Mouse (Mus musculus) neural tube, embryonic 12.5 days (tissue): ENCODE results near the gene Plppr3. TPM values are rescaled to one million over a fixed set of nuclear protein-coding genes. Genes with fewer than 3 reads are reported as not detected.

Experiments used
- ATAC-seq: fragments of 200-750 bp; cut with Nextera tagmentation; 2 replicates; pipeline ENCODE4 v1.8.0; 2017; ENCODE audit warnings: low read depth, mild to moderate bottlenecking, moderate TSS enrichment, moderate library complexity; ENCODE audit not compliant: low FRiP score
- H3K27ac ChIP-seq: fragments of 300-500 bp; sonication (generic); 2 replicates; pipeline ENCODE4 v1.5.1; 2016
- H3K27me3 ChIP-seq: fragments of 300-500 bp; sonication (generic); replicated peaks from 2 replicates; pipeline ENCODE4 v1.6.1; 2016; ENCODE audit warnings: mild to moderate bottlenecking
- H3K36me3 ChIP-seq: fragments of 300-500 bp; sonication (generic); 2 replicates; pipeline ENCODE4 v1.6.1; 2016; ENCODE audit warnings: mild to moderate bottlenecking
- H3K4me1 ChIP-seq: fragments of 300-500 bp; sonication (generic); 2 replicates; pipeline ENCODE4 v1.6.1; 2016
- H3K4me2 ChIP-seq: fragments of 300-500 bp; sonication (generic); replicated peaks from 2 replicates; pipeline ENCODE4 v1.6.1; 2016; ENCODE audit warnings: mild to moderate bottlenecking
- H3K4me3 ChIP-seq: fragments of 300-500 bp; sonication (generic); 2 replicates; pipeline ENCODE4 v1.5.1; 2016
- H3K9ac ChIP-seq: fragments of 300-500 bp; sonication (generic); 2 replicates; pipeline ENCODE4 v1.6.1; 2016; ENCODE audit warnings: mild to moderate bottlenecking
- H3K9me3 ChIP-seq: fragments of 300-500 bp; sonication (generic); 2 replicates; pipeline ENCODE4 v1.6.1; 2016; ENCODE audit warnings: mild to moderate bottlenecking
- WGBS: fragments of 180-500 bp; shearing (Covaris S2); methylation state at CpG from one replicate; pipeline ENCODE4 v1.1.7; 2016; 5-methylcytosine and 5-hydroxymethylcytosine counted together
- polyA plus RNA-seq: library from polyadenylated mRNA; unstranded; fragments of >200 nt; fragmentation: Nextera tagmentation; extraction: Ambion mirVana; gene quantifications from 2 replicates; pipeline ENCODE4 v1.2.1, GENCODE M21; 2016

The Plppr3 gene
- polyA plus RNA-seq, 1 experiment from 2014 or later: 296 TPM

DNA sequence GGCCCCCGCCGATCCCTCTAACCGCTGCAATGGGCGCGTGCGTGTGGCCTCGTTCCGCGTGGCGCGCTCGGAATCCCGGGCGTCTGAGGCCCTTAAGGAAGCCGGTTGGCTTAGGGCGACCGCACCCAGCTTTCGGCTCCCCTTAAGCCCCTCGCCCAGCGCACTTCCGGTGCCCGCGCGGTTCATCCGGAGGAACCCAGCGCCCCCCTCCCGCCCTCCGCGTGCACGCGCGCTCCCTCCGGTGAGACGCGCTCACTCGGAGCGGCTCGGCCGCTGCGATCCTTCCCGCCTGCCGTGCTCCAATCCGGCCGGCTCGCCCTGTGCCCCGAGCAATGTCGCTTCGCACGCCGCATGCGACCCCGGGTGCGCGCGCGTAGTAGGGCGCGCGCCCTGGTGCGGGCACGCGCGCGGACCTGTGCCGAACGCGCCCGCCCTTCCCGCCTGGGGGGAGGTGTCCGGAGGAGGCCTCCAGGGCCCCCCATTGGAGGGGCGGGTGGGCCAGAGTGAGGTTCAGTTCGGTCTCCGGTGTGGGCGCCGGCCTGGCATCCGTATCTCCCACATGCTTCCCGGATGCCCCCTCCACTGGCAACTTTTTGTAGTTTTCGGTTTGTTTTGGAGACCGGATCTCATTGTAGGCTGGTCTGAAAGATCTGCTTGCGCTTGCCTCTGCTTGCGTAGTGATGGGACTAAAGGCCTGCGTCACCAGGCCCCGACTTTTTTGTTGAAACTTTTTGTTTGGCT lies 19.5 kb downstream of the Plppr3 start:
- peak overlapping the region; percentile 99 for H3K27ac ChIP-seq
- peak overlapping the region; percentile 100 for H3K4me2 ChIP-seq
- under 1% methylated on average over 83 of the region's 83 CpGs for WGBS
- H3K4me1 ChIP-seq: peaks cover 60% of the 10 kb centered on the region
- no peaks in the 10 kb centered on the region for H3K9me3 ChIP-seq
- H3K27me3 ChIP-seq: no peaks in the 10 kb centered on the region
- peak overlapping the region; percentile 97 for H3K9ac ChIP-seq
- ATAC-seq: peak; percentile 49
- peak overlapping the region; percentile 96 for H3K4me3 ChIP-seq
- H3K36me3 ChIP-seq: peaks cover 35% of the 10 kb centered on the region

GRCm38 (mm10) chr10:79853860-79854795 lies 20.3 kb downstream of the Plppr3 start, which contains the start of gene Ptbp1:
Gene Ptbp1 (plus strand): TSS chr10:79854427.
- peak within 1 kb of the TSS; percentile 99 for H3K27ac ChIP-seq
- H3K9ac ChIP-seq: peak within 1 kb of the TSS; percentile 97
- under 1% methylated on average over 75 of the region's 75 CpGs for WGBS
- peaks cover 60% of the 10 kb centered on the region for H3K4me1 ChIP-seq
- peak; percentile 91 for ATAC-seq
- H3K9me3 ChIP-seq: no peaks in the 10 kb centered on the region
- peak within 1 kb of the TSS; percentile 100 for H3K4me2 ChIP-seq
- H3K36me3 ChIP-seq: peaks cover 27% of the 10 kb centered on the region
- peak within 1 kb of the TSS; percentile 96 for H3K4me3 ChIP-seq
- H3K27me3 ChIP-seq: no peaks in the 10 kb centered on the region

DNA sequence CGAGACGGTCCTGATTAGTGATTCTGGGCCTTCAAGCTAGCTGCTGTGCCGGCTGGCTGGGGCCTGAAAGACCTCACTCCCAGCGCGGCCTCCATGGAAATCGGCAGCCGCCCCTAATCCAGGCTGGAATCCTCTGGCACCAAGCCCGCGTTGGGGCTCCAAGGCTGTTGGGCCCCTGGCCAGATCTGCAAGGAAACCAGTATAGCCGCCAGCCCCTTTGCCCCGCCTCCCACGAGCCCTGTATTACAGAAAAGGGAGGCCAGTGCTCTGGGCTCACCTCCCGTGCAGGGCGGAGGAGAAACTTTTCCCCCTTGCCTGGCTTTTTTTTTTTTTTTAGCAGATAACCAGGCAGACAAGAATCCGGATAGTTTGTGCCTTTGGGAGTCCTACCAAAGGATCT lies 21.0 kb downstream of the Plppr3 start:
- Histone ChIP-seq H3K9me3 (no peaks in the 10 kb centered on the region), H3K27ac (peak overlapping the region; percentile 99), H3K4me1 (peaks cover 53% of the 10 kb centered on the region), H3K4me3 (peak overlapping the region; percentile 96), H3K9ac (peak overlapping the region; percentile 79), H3K27me3 (no peaks in the 10 kb centered on the region), H3K36me3 (peaks cover 19% of the 10 kb centered on the region), H3K4me2 (peak overlapping the region; percentile 100)
- WGBS: under 1% methylated on average over 15 of the region's 15 CpGs
- peak; percentile 38 for ATAC-seq

- peaks cover 16% of the 10 kb centered on the region for H3K36me3 ChIP-seq
- peak overlapping the region; percentile 99 for H3K27ac ChIP-seq
- WGBS: 23% methylated on average over 8 of the region's 8 CpGs
- peak overlapping the region; percentile 96 for H3K4me3 ChIP-seq
- H3K9ac ChIP-seq: peak overlapping the region; percentile 79
- peaks cover 47% of the 10 kb centered on the region for H3K4me1 ChIP-seq
- H3K4me2 ChIP-seq: peak overlapping the region; percentile 100
- H3K27me3 ChIP-seq: no peaks in the 10 kb centered on the region
- H3K9me3 ChIP-seq: no peaks in the 10 kb centered on the region
- ATAC-seq: no peak
These were observed 21.6 kb downstream of the Plppr3 start for GRCm38 (mm10) chr10:79852827-79853226.

- Histone ChIP-seq H3K36me3 (peaks cover 10% of the 10 kb centered on the region), H3K4me2 (peak overlapping the region; percentile 100), H3K27me3 (no peaks in the 10 kb centered on the region), H3K4me1 (peaks cover 41% of the 10 kb centered on the region), H3K27ac (peak overlapping the region; percentile 99), H3K4me3 (peak overlapping the region; percentile 96; the same call in 1 of the 2 replicates), H3K9me3 (no peaks in the 10 kb centered on the region), H3K9ac (peak overlapping the region; percentile 33)
- no peak for ATAC-seq
- 54% methylated on average over 9 of the region's 9 CpGs for WGBS
These were observed 22.2 kb downstream of the Plppr3 start for GRCm38 (mm10) chr10:79852107-79852789.

GRCm38 (mm10) chr10:79851653-79852052 lies 22.8 kb downstream of the Plppr3 start:
- WGBS: 77% methylated on average over 3 of the region's 3 CpGs
- no peak for ATAC-seq
- no peak overlapping the region for H3K4me3 ChIP-seq
- no peaks in the 10 kb centered on the region for H3K27me3 ChIP-seq
- peak overlapping the region; percentile 33; the same call in 1 of the 2 replicates for H3K9ac ChIP-seq
- no peaks in the 10 kb centered on the region for H3K9me3 ChIP-seq
- H3K4me2 ChIP-seq: peak overlapping the region; percentile 100
- peak overlapping the region; percentile 99; the same call in 1 of the 2 replicates for H3K27ac ChIP-seq
- H3K36me3 ChIP-seq: peaks cover 4% of the 10 kb centered on the region
- H3K4me1 ChIP-seq: peaks cover 35% of the 10 kb centered on the region

DNA sequence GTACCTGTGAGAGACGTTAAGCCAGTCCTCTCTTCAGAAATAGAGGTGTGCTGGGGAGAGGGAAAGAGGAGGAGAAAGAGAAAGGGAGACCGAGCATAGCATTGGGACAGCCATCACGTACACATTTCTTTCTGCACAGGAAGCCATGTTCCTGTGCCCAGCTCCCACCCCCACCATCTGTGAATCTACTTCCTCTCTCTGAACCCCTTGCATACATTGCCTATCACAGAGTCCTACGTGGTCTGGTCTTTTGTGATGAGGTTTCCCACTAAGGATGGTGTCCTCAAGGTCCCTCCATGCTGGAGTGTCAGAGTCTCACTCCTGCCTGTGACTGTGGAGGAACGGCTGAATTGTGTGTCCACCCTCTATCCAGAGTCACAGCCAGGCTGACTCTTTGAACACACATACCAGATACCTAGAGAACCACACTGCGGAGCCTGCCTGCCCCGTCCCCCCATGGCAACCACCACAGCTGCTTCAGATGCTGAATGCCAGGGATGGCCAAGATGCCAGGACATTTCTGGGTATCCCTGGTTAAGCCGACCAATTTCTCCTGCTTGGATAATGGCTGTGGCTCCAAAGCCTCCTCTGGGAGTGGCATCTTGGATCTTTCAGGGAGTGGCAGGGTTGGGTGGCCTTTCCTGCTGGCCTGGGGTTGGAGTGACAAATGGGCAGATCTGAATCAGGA lies 24.3 kb downstream of the Plppr3 start:
- Histone ChIP-seq H3K27ac (no peak overlapping the region), H3K27me3 (no peaks in the 10 kb centered on the region), H3K9ac (0 out of 2 replicates have a peak overlapping the region, but pooled peaks have one; percentile 7), H3K4me3 (no peak overlapping the region), H3K9me3 (no peaks in the 10 kb centered on the region), H3K4me1 (peaks cover 23% of the 10 kb centered on the region), H3K36me3 (no peaks in the 10 kb centered on the region), H3K4me2 (no peak overlapping the region)
- no peak for ATAC-seq
- 85% methylated on average over 8 of the region's 8 CpGs for WGBS

- no peaks in the 10 kb centered on the region for H3K36me3 ChIP-seq
- no peaks in the 10 kb centered on the region for H3K27me3 ChIP-seq
- 55% methylated on average over 5 of the region's 5 CpGs for WGBS
- no peak overlapping the region for H3K9ac ChIP-seq
- no peaks in the 10 kb centered on the region for H3K9me3 ChIP-seq
- H3K4me1 ChIP-seq: peaks cover 15% of the 10 kb centered on the region
- no peak overlapping the region for H3K27ac ChIP-seq
- no peak overlapping the region for H3K4me2 ChIP-seq
- no peak for ATAC-seq
- no peak overlapping the region for H3K4me3 ChIP-seq
These were observed 27.9 kb downstream of the Plppr3 start for GRCm38 (mm10) chr10:79846553-79846952.

DNA sequence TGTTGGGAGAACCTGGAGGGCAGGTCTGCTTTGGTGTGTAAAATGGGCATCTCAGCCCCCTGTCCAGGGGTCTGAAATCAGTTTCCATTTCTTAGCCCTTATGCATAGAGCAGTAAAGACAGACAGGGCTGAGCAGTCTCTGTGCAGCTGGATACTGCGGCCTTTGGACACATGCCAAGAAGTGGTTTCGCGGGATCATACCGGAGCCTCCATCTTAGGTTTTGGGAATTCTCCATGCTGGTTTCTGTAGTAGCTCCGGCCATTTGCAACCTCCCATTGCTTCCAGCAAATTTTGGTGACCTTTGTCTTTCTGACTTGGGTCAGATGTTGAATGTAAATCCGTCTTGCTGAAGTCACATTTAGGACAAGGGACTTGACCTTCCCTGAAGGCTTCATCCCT lies 31.0 kb downstream of the Plppr3 start:
- H3K9ac ChIP-seq: peak overlapping the region; percentile 23; the same call in 1 of the 2 replicates
- no peak overlapping the region for H3K27ac ChIP-seq
- H3K4me1 ChIP-seq: peaks cover 25% of the 10 kb centered on the region
- H3K27me3 ChIP-seq: no peaks in the 10 kb centered on the region
- H3K36me3 ChIP-seq: no peaks in the 10 kb centered on the region
- ATAC-seq: no peak
- no peak overlapping the region for H3K4me3 ChIP-seq
- H3K4me2 ChIP-seq: no peak overlapping the region
- H3K9me3 ChIP-seq: no peaks in the 10 kb centered on the region
- 76% methylated on average over 6 of the region's 6 CpGs for WGBS

- Histone ChIP-seq H3K4me1 (peaks cover 25% of the 10 kb centered on the region), H3K27ac (no peak overlapping the region), H3K9ac (no peak overlapping the region), H3K36me3 (no peaks in the 10 kb centered on the region), H3K4me2 (no peak overlapping the region), H3K9me3 (no peaks in the 10 kb centered on the region), H3K27me3 (no peaks in the 10 kb centered on the region), H3K4me3 (no peak overlapping the region)
- WGBS: 77% methylated on average over 3 of the region's 3 CpGs
- ATAC-seq: no peak
These were observed 32.1 kb downstream of the Plppr3 start for GRCm38 (mm10) chr10:79842322-79842721.
